Mouse (Mus musculus): ENCODE data around the gene Kat2a.
"Not testable (repeated sequence)": the region's sequence is repeated elsewhere in the genome, so short reads cannot be mapped to it uniquely, and the experiment has no call there.

Gene Kat2a

GRCm38 (mm10) chr11:100671049-100671448 is 41.2 kb downstream of the Kat2a start:
- DNase-seq (ENCODE audit: low spot score), result no peak

GRCm38 (mm10) chr11:100659806-100660205 is 52.5 kb downstream of the Kat2a start:
- no peak for DNase-seq (ENCODE audit: low spot score)

- DNase-seq (ENCODE audit: low spot score), result no peak
These were observed 55.8 kb downstream of the Kat2a start for GRCm38 (mm10) chr11:100656458-100656857.

GRCm38 (mm10) chr11:100655589-100655988 is 56.7 kb downstream of the Kat2a start:
- not testable (repeated sequence) for DNase-seq (ENCODE audit: low spot score)
